Mouse (Mus musculus) myocyte (in vitro differentiated cells): ENCODE measurements around the gene Ubash3b. TPM values are rescaled to one million over a fixed set of nuclear protein-coding genes. Genes with fewer than 3 reads are reported as not detected.

Experiments
- H3K27me3 ChIP-seq: one replicate; pipeline ENCODE4 v1.6.1; 2011; ENCODE audit not compliant: control insufficient read depth, insufficient read depth, insufficient read length
- H3K36me3 ChIP-seq: one replicate; pipeline ENCODE4 v1.6.1; 2011; ENCODE audit not compliant: control insufficient read depth, insufficient read depth
- H3K4me2 ChIP-seq: one replicate; pipeline ENCODE4 v1.6.1; 2011; ENCODE audit warnings: low read depth, control low read depth
- H3K4me3 ChIP-seq: one replicate; pipeline ENCODE4 v1.5.1; 2011; ENCODE audit warnings: mild to moderate bottlenecking, control low read depth, moderate library complexity
- H3K79me2 ChIP-seq: one replicate; pipeline ENCODE4 v1.6.1; 2011; ENCODE audit not compliant: control insufficient read depth, insufficient read depth
- H3ac ChIP-seq: one replicate; pipeline ENCODE4 v1.6.1; 2011; ENCODE audit not compliant: control insufficient read depth, insufficient read length
- CEBPB ChIP-seq: IDR thresholded peaks from 2 replicates; pipeline ENCODE4 v1.6.1; 2011; ENCODE audit warnings: mild to moderate bottlenecking, moderate library complexity; ENCODE audit not compliant: poor library complexity, insufficient read depth, severe bottlenecking
- E2F4 ChIP-seq: IDR thresholded peaks from one replicate; pipeline ENCODE4 v1.6.1; 2011; ENCODE audit warnings: mild to moderate bottlenecking, control low read depth, moderate library complexity; ENCODE audit not compliant: insufficient read depth
- MAX ChIP-seq: IDR thresholded peaks from one replicate; pipeline ENCODE4 v1.6.1; 2011; ENCODE audit warnings: low read depth, mild to moderate bottlenecking, control low read depth
- MYOD1 ChIP-seq, 3 experiments: IDR thresholded peaks; one replicate each; pipeline ENCODE4 v1.6.1; 2011; ENCODE audit warnings: control low read depth in 2 of 3, low read depth in 2 of 3, mild to moderate bottlenecking in 2 of 3, moderate library complexity in 1 of 3; ENCODE audit not compliant: insufficient read length in 2 of 3, control insufficient read depth in 1 of 3
- MYOG ChIP-seq, 3 experiments: IDR thresholded peaks; one replicate each; pipeline ENCODE4 v1.6.1; 2011; ENCODE audit warnings: control low read depth in 2 of 3, low read depth in 2 of 3, mild to moderate bottlenecking in 2 of 3; ENCODE audit not compliant: insufficient read length in 2 of 3, control insufficient read depth in 1 of 3, insufficient read depth in 1 of 3
- POLR2A ChIP-seq: IDR thresholded peaks from one replicate; pipeline ENCODE4 v1.6.1; 2011; ENCODE audit warnings: low read depth, mild to moderate bottlenecking, control low read depth, moderate library complexity; ENCODE audit not compliant: insufficient read length
- POLR2AphosphoS2 ChIP-seq: IDR thresholded peaks from one replicate; pipeline ENCODE4 v1.6.1; 2011; ENCODE audit warnings: low read depth, control low read depth; ENCODE audit not compliant: insufficient read length
- REST ChIP-seq: IDR thresholded peaks from one replicate; pipeline ENCODE4 v1.6.1; 2011; ENCODE audit warnings: mild to moderate bottlenecking, control low read depth, moderate library complexity; ENCODE audit not compliant: insufficient read depth, insufficient read length
- SRF ChIP-seq: IDR thresholded peaks from one replicate; pipeline ENCODE4 v1.6.1; 2011; ENCODE audit warnings: low read depth; ENCODE audit not compliant: control insufficient read depth, insufficient read length
- TCF12 ChIP-seq: IDR thresholded peaks from one replicate; pipeline ENCODE4 v1.6.1; 2011; ENCODE audit warnings: mild to moderate bottlenecking, control low read depth; ENCODE audit not compliant: poor library complexity, insufficient read depth, severe bottlenecking
- TCF3 ChIP-seq: IDR thresholded peaks from one replicate; pipeline ENCODE4 v1.6.1; 2011; ENCODE audit warnings: low read depth, control low read depth; ENCODE audit not compliant: insufficient read length
- USF1 ChIP-seq: IDR thresholded peaks from one replicate; pipeline ENCODE4 v1.6.1; 2011; ENCODE audit warnings: low read depth, mild to moderate bottlenecking, control low read depth, moderate library complexity
- polyA plus RNA-seq: library from polyadenylated mRNA; unstranded; fragments of >200 nt; fragmentation: generic; extraction: Trizol; gene quantifications from one replicate; pipeline ENCODE4 v1.2.1, GENCODE M21; 2012; ENCODE audit warnings: missing spikeins

Ubash3b gene
- polyA plus RNA-seq, 1 experiment: 5.9 TPM

DNA sequence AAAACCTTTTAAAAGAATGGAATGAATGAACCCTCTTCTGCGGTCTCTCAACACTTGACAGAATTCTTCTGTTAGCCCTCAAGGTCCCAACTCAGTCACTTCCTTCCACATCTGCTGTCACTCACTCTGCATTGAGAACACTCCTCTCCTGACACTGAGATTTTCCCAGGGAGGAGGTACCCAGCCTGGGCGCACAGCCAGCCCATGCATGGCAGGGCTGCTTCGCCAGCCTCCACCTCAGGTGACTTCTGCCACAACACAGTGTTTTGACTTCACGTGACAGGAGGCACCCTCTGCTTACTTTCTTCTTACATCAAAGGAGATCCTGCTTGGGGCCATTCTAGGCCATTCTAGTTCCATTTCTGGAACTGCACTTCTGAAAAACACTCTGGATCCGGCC lies 80.6 kb downstream of the Ubash3b start:
- Histone ChIP-seq H3K27me3 (no peaks in the 10 kb centered on the region), H3K4me2 (no peak overlapping the region), H3K36me3 (no peaks in the 10 kb centered on the region), H3ac (no peak overlapping the region), H3K79me2 (no peaks in the 10 kb centered on the region), H3K4me3 (no peak overlapping the region)
- TF ChIP-seq MYOD1 (IDR thresholded peaks at IDR 0.05; ENCODE audit: control insufficient read depth in 1 of 3, insufficient read length in 2 of 3, low read depth in 2 of 3) (no peak), POLR2A (no peak), SRF (no peak), TCF12 (no peak), TCF3 (no peak), MYOG (IDR thresholded peaks at IDR 0.05; ENCODE audit: control insufficient read depth in 1 of 3, insufficient read depth in 1 of 3, insufficient read length in 2 of 3, low read depth in 2 of 3) (no peak), MAX (no peak), E2F4 (no peak), REST (no peak), CEBPB (no peak), USF1 (no peak), POLR2AphosphoS2 (no peak)

- no peaks in the 10 kb centered on the region for H3K79me2 ChIP-seq
- no peak overlapping the region for H3ac ChIP-seq
- H3K27me3 ChIP-seq: no peaks in the 10 kb centered on the region
- H3K36me3 ChIP-seq: no peaks in the 10 kb centered on the region
- H3K4me2 ChIP-seq: no peak overlapping the region
- TF ChIP-seq POLR2AphosphoS2 (no peak), TCF3 (no peak), POLR2A (no peak), USF1 (no peak), REST (no peak), MAX (no peak), MYOG (IDR thresholded peaks at IDR 0.05; ENCODE audit: control insufficient read depth in 1 of 3, insufficient read depth in 1 of 3, insufficient read length in 2 of 3, low read depth in 2 of 3) (no peak), E2F4 (no peak), CEBPB (no peak), SRF (no peak), MYOD1 (IDR thresholded peaks at IDR 0.05; ENCODE audit: control insufficient read depth in 1 of 3, insufficient read length in 2 of 3, low read depth in 2 of 3) (no peak), TCF12 (no peak)
- H3K4me3 ChIP-seq: no peak overlapping the region
These were observed 81.9 kb downstream of the Ubash3b start for GRCm38 (mm10) chr9:41079428-41080155.

- H3K36me3 ChIP-seq: no peaks in the 10 kb centered on the region
- H3K4me3 ChIP-seq: no peak overlapping the region
- H3ac ChIP-seq: no peak overlapping the region
- H3K79me2 ChIP-seq: no peaks in the 10 kb centered on the region
- H3K27me3 ChIP-seq: no peaks in the 10 kb centered on the region
- H3K4me2 ChIP-seq: peak overlapping the region; percentile 57
- TF ChIP-seq REST (no peak), POLR2AphosphoS2 (no peak), MAX (peak; percentile 18), CEBPB (no peak), TCF12 (peak; percentile 8), TCF3 (peak; percentile 38), MYOD1 (IDR thresholded peaks at IDR 0.05; ENCODE audit: control insufficient read depth in 1 of 3, insufficient read length in 2 of 3, low read depth in 2 of 3) (peak in 2 of 3 experiments; percentile 56 to 73), SRF (no peak), MYOG (IDR thresholded peaks at IDR 0.05; ENCODE audit: control insufficient read depth in 1 of 3, insufficient read depth in 1 of 3, insufficient read length in 2 of 3, low read depth in 2 of 3) (peak; percentile 43 to 84 (median 51)), POLR2A (no peak)
These were observed 83.3 kb downstream of the Ubash3b start for GRCm38 (mm10) chr9:41078198-41078597.

GRCm38 (mm10) chr9:41076150-41076549 lies 85.3 kb downstream of the Ubash3b start:
- Histone ChIP-seq H3K79me2 (no peaks in the 10 kb centered on the region), H3ac (no peak overlapping the region), H3K4me2 (no peak overlapping the region), H3K36me3 (no peaks in the 10 kb centered on the region), H3K27me3 (no peaks in the 10 kb centered on the region), H3K4me3 (no peak overlapping the region)
- TF ChIP-seq MYOG (IDR thresholded peaks at IDR 0.05; ENCODE audit: control insufficient read depth in 1 of 3, insufficient read depth in 1 of 3, insufficient read length in 2 of 3, low read depth in 2 of 3) (no peak), TCF3 (no peak), USF1 (no peak), SRF (no peak), MAX (no peak), REST (no peak), CEBPB (no peak), MYOD1 (IDR thresholded peaks at IDR 0.05; ENCODE audit: control insufficient read depth in 1 of 3, insufficient read length in 2 of 3, low read depth in 2 of 3) (no peak), POLR2A (no peak), TCF12 (no peak)

GRCm38 (mm10) chr9:41075528-41075927 lies 86.0 kb downstream of the Ubash3b start:
- no peaks in the 10 kb centered on the region for H3K27me3 ChIP-seq
- no peak overlapping the region for H3K4me2 ChIP-seq
- TF ChIP-seq MYOD1 (IDR thresholded peaks at IDR 0.05; ENCODE audit: control insufficient read depth in 1 of 3, insufficient read length in 2 of 3, low read depth in 2 of 3): no peak
- no peak for TF ChIP-seq MAX
- H3K36me3 ChIP-seq: no peaks in the 10 kb centered on the region
- no peaks in the 10 kb centered on the region for H3K79me2 ChIP-seq
- H3K4me3 ChIP-seq: no peak overlapping the region
- no peak overlapping the region for H3ac ChIP-seq
